Mouse (Mus musculus): Measurements from ENCODE around the gene P2rx2.
A peak's percentile ranks its signal among the peaks of the same experiment; 100 is the strongest.

P2rx2 gene

GRCm38 (mm10) chr5:110313127-110313526, 29.9 kb downstream of the P2rx2 start:
- DNase-seq: no peak

GRCm38 (mm10) chr5:110308861-110309260, 34.2 kb downstream of the P2rx2 start:
- DNase-seq: peak; percentile 70 to 74

GRCm38 (mm10) chr5:110300591-110300990, 42.4 kb downstream of the P2rx2 start:
- no peak for DNase-seq

GRCm38 (mm10) chr5:110296637-110297036, 46.4 kb downstream of the P2rx2 start:
- no peak for DNase-seq

GRCm38 (mm10) chr5:110291649-110292048, 51.4 kb downstream of the P2rx2 start:
- DNase-seq: no peak

All from cerebellum, postnatal 14 days (tissue).